ENCODE assay signal across 8 mouse cellular contexts in genomic region chr6:120579831-120580712, GRCm38 (mm10). TPM values are rescaled to one million over a fixed set of nuclear protein-coding genes. Genes with fewer than 3 reads are reported as not detected.
DNase-seq lines count a peak whose midpoint lies in the region; ATAC-seq and TF ChIP-seq lines count a peak whose summit lies in the region.

No protein-coding gene starts in this region.

- peak; percentile 38 for DNase-seq in ovary, postnatal 36 days (ENCODE audit: low spot score)
- DNase-seq in ovary, postnatal 14 days (ENCODE audit: low spot score): no peak
- peak; percentile 73 for DNase-seq in gastrocnemius, postnatal 14 days
- DNase-seq in midbrain, embryonic 14.5 days: peak; percentile 86
- peak; percentile 86 to 88 for DNase-seq in spleen, postnatal 36 days (ENCODE audit: low spot score in 2 of 2)

- H3K4me2 ChIP-seq in intestine, embryonic 16.5 days (ENCODE audit: low read depth, low read length): peak overlapping the region; percentile 88
- peak overlapping the region; percentile 88 for H3K4me2 ChIP-seq in limb, embryonic 12.5 days
- H3K4me2 ChIP-seq in midbrain, embryonic 14.5 days (ENCODE audit: low read length): peak overlapping the region; percentile 81

- under 1% methylated on average over 21 of the region's 23 CpGs for WGBS in intestine, embryonic 16.5 days
- WGBS in limb, embryonic 12.5 days: 1% methylated on average over 21 of the region's 23 CpGs
- 1% methylated on average over 21 of the region's 23 CpGs for WGBS in midbrain, embryonic 14.5 days

- peak overlapping the region; percentile 56 for H3K9ac ChIP-seq in intestine, embryonic 16.5 days (ENCODE audit: low read depth, low read length)
- peak overlapping the region; percentile 51 for H3K9ac ChIP-seq in limb, embryonic 12.5 days (replicated peaks)
- peak overlapping the region; percentile 42 for H3K9ac ChIP-seq in midbrain, embryonic 14.5 days (replicated peaks; ENCODE audit: low read length)

- no peak for TF ChIP-seq POLR2A in cortical plate, adult 2 months (IDR thresholded peaks at IDR 0.05; ENCODE audit: extremely low read depth, insufficient read depth, low read length)

- no peaks in the 10 kb centered on the region for H3K4me1 ChIP-seq in cortical plate, adult 2 months (ENCODE audit: control insufficient read depth, insufficient read depth, low read length)
- peaks cover 13% of the 10 kb centered on the region for H3K4me1 ChIP-seq in intestine, embryonic 16.5 days (ENCODE audit: control insufficient read depth, insufficient read depth, low read length)
- H3K4me1 ChIP-seq in limb, embryonic 12.5 days (replicated peaks): peaks cover 30% of the 10 kb centered on the region
- H3K4me1 ChIP-seq in midbrain, embryonic 14.5 days (ENCODE audit: control insufficient read depth, insufficient read depth, low read length): peaks cover 24% of the 10 kb centered on the region

- peak; percentile 96 for ATAC-seq in intestine, embryonic 16.5 days
- ATAC-seq in limb, embryonic 12.5 days (ENCODE audit: insufficient number of reproducible peaks, insufficient read depth, low FRiP score, low TSS enrichment, low read depth): peak; percentile 87
- peak; percentile 91 for ATAC-seq in midbrain, embryonic 14.5 days (ENCODE audit: low FRiP score, low TSS enrichment)

- H3K27ac ChIP-seq in cortical plate, adult 2 months (ENCODE audit: insufficient read depth, low read length): no peak overlapping the region
- no peak overlapping the region for H3K27ac ChIP-seq in intestine, embryonic 16.5 days (ENCODE audit: low read length)
- H3K27ac ChIP-seq in limb, embryonic 12.5 days: peak overlapping the region; percentile 86
- H3K27ac ChIP-seq in midbrain, embryonic 14.5 days (replicated peaks; ENCODE audit: low read depth, low read length): peak overlapping the region; percentile 75

- intact Hi-C loops in gastrocnemius, postnatal 14 days (cut with DNase I; ENCODE audit: low total_unique reads): no loop called here

- H3K36me3 ChIP-seq in intestine, embryonic 16.5 days (ENCODE audit: control insufficient read depth, insufficient read depth, low read length): no peaks in the 10 kb centered on the region
- H3K36me3 ChIP-seq in limb, embryonic 12.5 days: no peaks in the 10 kb centered on the region
- H3K36me3 ChIP-seq in midbrain, embryonic 14.5 days (ENCODE audit: control insufficient read depth, insufficient read depth, low read length): no peaks in the 10 kb centered on the region

- TF ChIP-seq CTCF in cortical plate, adult 2 months (IDR thresholded peaks at IDR 0.05; ENCODE audit: extremely low read depth, insufficient read depth, low read length): peak; percentile 21; the same call in 1 of the 2 replicates

- H3K27me3 ChIP-seq in intestine, embryonic 16.5 days (replicated peaks; ENCODE audit: control insufficient read depth, insufficient read depth, low read length): 0 out of 2 replicates have a peak, but pooled peaks cover 3% of the 10 kb centered on the region
- no peaks in the 10 kb centered on the region for H3K27me3 ChIP-seq in limb, embryonic 12.5 days
- no peaks in the 10 kb centered on the region for H3K27me3 ChIP-seq in midbrain, embryonic 14.5 days (ENCODE audit: control insufficient read depth, insufficient read depth, low read length)

- peak overlapping the region; percentile 13 for H3K4me3 ChIP-seq in cortical plate, adult 2 months (ENCODE audit: insufficient read depth, low read length)
- H3K4me3 ChIP-seq in intestine, embryonic 16.5 days (ENCODE audit: low read length): peak overlapping the region; percentile 47
- peak overlapping the region; percentile 44 for H3K4me3 ChIP-seq in limb, embryonic 12.5 days (replicated peaks)
- peak overlapping the region; percentile 37 for H3K4me3 ChIP-seq in midbrain, embryonic 14.5 days (replicated peaks; ENCODE audit: low read depth, low read length)

- no peaks in the 10 kb centered on the region for H3K9me3 ChIP-seq in intestine, embryonic 16.5 days (ENCODE audit: control insufficient read depth, low read length)
- H3K9me3 ChIP-seq in limb, embryonic 12.5 days: no peaks in the 10 kb centered on the region
- no peaks in the 10 kb centered on the region for H3K9me3 ChIP-seq in midbrain, embryonic 14.5 days (ENCODE audit: control insufficient read depth, low read length)

RNA-seq across cellular contexts. Expression of gene Hdhd5, which starts 49.0 kb away (rescaled TPM):
- 45.6 and 46.9 TPM in 2 replicates for polyA plus RNA-seq in cortical plate, adult 2 months (2012; rRNA removed)
- 10 to 100 TPM; 21.0 to 25.2 TPM for total RNA-seq in gastrocnemius, postnatal 14 days (2021)
- 14.0 and 15.8 TPM in 2 replicates for polyA plus RNA-seq in intestine, embryonic 16.5 days (2015; fragmentation: Nextera tagmentation; extraction: Ambion mirVana)
- polyA plus RNA-seq in limb, embryonic 12.5 days (2016; fragmentation: Nextera tagmentation; extraction: Ambion mirVana): 21.7 and 22.1 TPM in 2 replicates
- 9.6 and 10.9 TPM in 2 replicates for polyA plus RNA-seq in midbrain, embryonic 14.5 days (2014; fragmentation: Nextera tagmentation; extraction: Ambion mirVana)

Comparison
In these comparisons a context has a peak if more than half of its experiments do, and no peak if none do; other contexts are left out.
1. H3K27ac ChIP-seq: peak in limb, embryonic 12.5 days (single experiment) and midbrain, embryonic 14.5 days (single experiment); none in cortical plate, adult 2 months (single experiment) and intestine, embryonic 16.5 days (single experiment).
2. Peak in every context shown above with its lines, with median percentiles within 50 percentile points of each other: H3K4me3 ChIP-seq, ATAC-seq, H3K4me2 ChIP-seq and H3K9ac ChIP-seq.